ENCODE assay signal across 9 mouse cellular contexts in genomic region chr9:40376139-40376541, GRCm38 (mm10).
DNase-seq lines count a peak whose midpoint lies in the region; ATAC-seq and TF ChIP-seq lines count a peak whose summit lies in the region.
"Had no signal": no experiment of that assay in that cellular context is flagged by ENCODE, and none has a peak within 500 bp of the region (broad histone marks: within the 10 kb centered on the region; RNA-seq: fewer than 3 reads in every experiment).

No protein-coding gene starts in this region.

- peak; percentile 67 for TF ChIP-seq POLR2A in cerebellum, adult 2 months (IDR thresholded peaks at IDR 0.05; ENCODE audit: borderline replicate concordance, insufficient read depth, low read length)
- TF ChIP-seq POLR2A in liver, adult 2 months (IDR thresholded peaks at IDR 0.05; ENCODE audit: extremely low read depth, insufficient read depth, low read length), result no peak

- H3K4me3 ChIP-seq in ES-E14 (ENCODE audit: insufficient read depth in 1 of 2, low read depth in 1 of 2, low read length in 2 of 2, poor library complexity in 1 of 2, severe bottlenecking in 1 of 2), result peak overlapping the region; percentile 32 to 34; a peak in 2 of 4 replicates
- H3K4me3 ChIP-seq in cerebellum, adult 2 months (replicated peaks; ENCODE audit: insufficient read depth, low read depth, low read length), result peak overlapping the region; percentile 78
- no peak overlapping the region; the same call in 1 of the 2 replicates for H3K4me3 ChIP-seq in liver, adult 2 months (ENCODE audit: insufficient read depth, low read depth, low read length)
- H3K4me3 ChIP-seq in neural tube, embryonic 14.5 days (ENCODE audit: low read depth, low read length), result peak overlapping the region; percentile 27
- H3K4me3 ChIP-seq: myocyte had no signal

- H3K9me3 ChIP-seq in ES-E14 (ENCODE audit: control insufficient read depth, insufficient read depth, low read depth, low read length), result no peaks in the 10 kb centered on the region
- H3K9me3 ChIP-seq in neural tube, embryonic 14.5 days (ENCODE audit: control insufficient read depth, low read length), result no peaks in the 10 kb centered on the region

- in situ Hi-C loops in ES-E14 (cut with MboI; ENCODE audit: low sequenced_read_pairs in 2 of 2, unreplicated experiment in 2 of 2), result no loop called here

- H3K4me2 ChIP-seq in neural tube, embryonic 14.5 days (ENCODE audit: low read depth, low read length), result peak overlapping the region; percentile 47

- peak overlapping the region; percentile 38 for H3K9ac ChIP-seq in ES-E14 (ENCODE audit: insufficient read depth, low read depth, low read length, poor library complexity, severe bottlenecking)
- no peak overlapping the region for H3K9ac ChIP-seq in liver, adult 2 months (ENCODE audit: low read depth, low read length)
- peak overlapping the region; percentile 41; the same call in 1 of the 2 replicates for H3K9ac ChIP-seq in neural tube, embryonic 14.5 days (replicated peaks; ENCODE audit: low read depth, low read length)

- intact Hi-C loops in gastrocnemius, postnatal 36 days (cut with DNase I), result no loop called here

- ATAC-seq in frontal cortex, adult (ENCODE audit: low TSS enrichment), result peak; percentile 71
- ATAC-seq in neural tube, embryonic 14.5 days (ENCODE audit: low read depth), result peak; percentile 81

- H3K36me3 ChIP-seq in ES-E14 (ENCODE audit: control insufficient read depth, insufficient read depth, low read length, poor library complexity, severe bottlenecking), result no peaks in the 10 kb centered on the region
- no peaks in the 10 kb centered on the region for H3K36me3 ChIP-seq in liver, adult 2 months (ENCODE audit: control insufficient read depth, insufficient read depth, low read length)
- no peaks in the 10 kb centered on the region for H3K36me3 ChIP-seq in neural tube, embryonic 14.5 days (ENCODE audit: control insufficient read depth, insufficient read depth, low read length)

- peak; percentile 41; the same call in 1 of the 2 replicates for TF ChIP-seq CTCF in cerebellum, adult 2 months (IDR thresholded peaks at IDR 0.05; ENCODE audit: borderline replicate concordance, insufficient read depth, low read depth, low read length)
- peak; percentile 32; the same call in 1 of the 2 replicates for TF ChIP-seq CTCF in liver, adult 2 months (IDR thresholded peaks at IDR 0.05; ENCODE audit: low read depth, low read length)

- no peaks in the 10 kb centered on the region for H3K79me2 ChIP-seq in liver, adult 2 months (ENCODE audit: control insufficient read depth, insufficient read depth, low read length)

- no peak for DNase-seq in ES-E14 (ENCODE audit: low read depth, low spot score)
- peak; percentile 89 to 90 for DNase-seq in cerebellum, adult 2 months
- peak; percentile 64 to 83 for DNase-seq in kidney, postnatal 25 days
- peak; percentile 19 for DNase-seq in liver, adult 2 months (ENCODE audit: extremely low read depth, low read depth, low spot score)
- DNase-seq in thymus, postnatal 0 days (ENCODE audit: low spot score), result no peak
- DNase-seq in gastrocnemius, postnatal 36 days, result no peak

- H3K4me1 ChIP-seq in ES-E14 (ENCODE audit: control insufficient read depth in 2 of 2, insufficient read depth in 2 of 2, low read length in 2 of 2, poor library complexity in 1 of 2), result peaks cover 0 to 10% of the 10 kb centered on the region in 2 experiments; a peak in 1 of 4 replicates
- H3K4me1 ChIP-seq in cerebellum, adult 2 months (ENCODE audit: control insufficient read depth, insufficient read depth, low read length), result peaks cover 26% of the 10 kb centered on the region
- H3K4me1 ChIP-seq in liver, adult 2 months (ENCODE audit: control insufficient read depth, insufficient read depth, low read length), result no peaks in the 10 kb centered on the region
- peaks cover 14% of the 10 kb centered on the region for H3K4me1 ChIP-seq in neural tube, embryonic 14.5 days (ENCODE audit: control insufficient read depth, insufficient read depth, low read length)

- H3K27me3 ChIP-seq in cerebellum, adult 2 months (ENCODE audit: control insufficient read depth, insufficient read depth, low read length), result no peaks in the 10 kb centered on the region
- H3K27me3 ChIP-seq in liver, adult 2 months (ENCODE audit: control insufficient read depth, insufficient read depth, low read length), result no peaks in the 10 kb centered on the region
- H3K27me3 ChIP-seq in neural tube, embryonic 14.5 days (ENCODE audit: control insufficient read depth, insufficient read depth, low read length), result no peaks in the 10 kb centered on the region

- 1% methylated on average over 11 of the region's 11 CpGs for WGBS in cerebellum, adult 2 months
- WGBS in liver, adult 2 months, result 9% methylated on average over 11 of the region's 11 CpGs
- WGBS in neural tube, embryonic 14.5 days, result 12% methylated on average over 11 of the region's 11 CpGs

- no peak overlapping the region for H3K27ac ChIP-seq in ES-E14 (ENCODE audit: insufficient read depth, low read depth, low read length, poor library complexity, severe bottlenecking)
- H3K27ac ChIP-seq in cerebellum, adult 2 months (ENCODE audit: insufficient read depth, low read length), result peak overlapping the region; percentile 98
- H3K27ac ChIP-seq in liver, adult 2 months (replicated peaks; ENCODE audit: insufficient read depth, low read depth, low read length), result no peak overlapping the region
- H3K27ac ChIP-seq in neural tube, embryonic 14.5 days (ENCODE audit: low read depth, low read length), result 0 out of 2 replicates have a peak overlapping the region, but pooled peaks have one; percentile 28

TF ChIP-seq in ES-E14, 5 proteins besides CTCF, POLR2A, EP300 and RAD21:
- no peak for TF ChIP-seq MAFK (IDR thresholded peaks at IDR 0.05; ENCODE audit: insufficient read depth, low read depth, low read length)
- TF ChIP-seq ZC3H11A (IDR thresholded peaks at IDR 0.05; ENCODE audit: borderline replicate concordance, low read depth, low read length), result no peak
- no peak for TF ChIP-seq HCFC1 (IDR thresholded peaks at IDR 0.05; ENCODE audit: borderline replicate concordance, insufficient read depth, low read length)
- TF ChIP-seq CHD2 (IDR thresholded peaks at IDR 0.05; ENCODE audit: low read depth, low read length), result no peak
- TF ChIP-seq ZNF384 (IDR thresholded peaks at IDR 0.05; ENCODE audit: low read depth, low read length), result no peak
TF ChIP-seq in ES-E14: peak in this region for 0.

Comparison
In these comparisons a context has a peak if more than half of its experiments do, and no peak if none do; other contexts are left out.
1. DNase-seq: peak in cerebellum, adult 2 months (2 of 2), kidney, postnatal 25 days (2 of 2) and liver, adult 2 months (single experiment); none in ES-E14 (single experiment), thymus, postnatal 0 days (single experiment) and gastrocnemius, postnatal 36 days (0 of 2).
2. H3K27ac ChIP-seq: peak in cerebellum, adult 2 months (single experiment) and neural tube, embryonic 14.5 days (single experiment); none in ES-E14 (single experiment) and liver, adult 2 months (single experiment).